Mouse (Mus musculus) spleen, adult 2 months (tissue): ENCODE results near the gene Ccdc6.

ENCODE experiments used
- CTCF ChIP-seq: fragments of 200-500 bp; IDR thresholded peaks from 2 replicates; pipeline ENCODE4 v1.5.1; 2011; ENCODE audit warnings: mild to moderate bottlenecking, inconsistent platforms; ENCODE audit not compliant: insufficient read depth, insufficient read length, insufficient replicate concordance; ENCODE audit errors: extremely low read depth
- POLR2A ChIP-seq: fragments of 200-500 bp; IDR thresholded peaks from 2 replicates; pipeline ENCODE4 v1.6.1; 2011; ENCODE audit warnings: low read depth, low read length, inconsistent platforms

DNA sequence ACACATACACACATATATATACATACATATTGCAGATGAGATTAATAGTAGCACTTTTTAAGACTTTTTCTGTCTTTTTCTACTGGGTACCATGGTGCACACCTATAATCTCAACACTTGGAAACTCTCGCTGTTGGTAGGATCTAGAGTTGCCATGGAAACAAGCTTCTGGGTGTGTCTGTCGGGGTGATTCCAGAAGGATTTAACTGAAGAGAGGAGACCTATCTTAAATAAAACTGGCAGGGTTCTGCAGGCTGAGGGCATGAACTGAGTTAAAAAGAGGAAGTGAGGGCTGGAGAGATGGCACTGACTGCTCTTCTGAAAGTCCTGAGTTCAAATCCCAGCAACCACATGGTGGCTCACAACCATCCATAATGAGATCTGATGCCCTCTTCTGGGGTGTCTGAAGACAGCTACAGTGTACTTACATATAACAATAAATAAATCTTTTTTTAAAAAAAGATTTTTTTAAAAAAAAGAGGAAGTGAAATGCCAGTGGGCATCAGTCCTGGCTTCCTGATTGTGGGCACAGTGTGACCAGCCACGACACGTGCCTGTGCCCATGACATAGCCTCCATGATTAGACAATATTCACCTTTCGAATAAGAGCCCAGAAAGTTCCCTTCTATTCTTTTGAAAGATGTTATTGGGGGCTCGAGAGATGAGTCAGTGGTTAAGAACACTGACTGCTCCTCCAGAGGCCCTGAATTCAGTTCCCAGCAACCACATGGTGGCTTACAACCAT lies 102.7 kb downstream of the Ccdc6 start:
- TF ChIP-seq CTCF (no peak), POLR2A (no peak)
